Mouse (Mus musculus) urinary bladder, adult 18-20 months (tissue): ENCODE measurements around the gene Tex29.

Source experiments
- DNase-seq, 2 experiments: peaks; one replicate each; pipeline ENCODE4 v3.0.0; 2022; ENCODE audit warnings: low spot score in 2 of 2, mixed read lengths in 2 of 2

Tex29 gene

DNA sequence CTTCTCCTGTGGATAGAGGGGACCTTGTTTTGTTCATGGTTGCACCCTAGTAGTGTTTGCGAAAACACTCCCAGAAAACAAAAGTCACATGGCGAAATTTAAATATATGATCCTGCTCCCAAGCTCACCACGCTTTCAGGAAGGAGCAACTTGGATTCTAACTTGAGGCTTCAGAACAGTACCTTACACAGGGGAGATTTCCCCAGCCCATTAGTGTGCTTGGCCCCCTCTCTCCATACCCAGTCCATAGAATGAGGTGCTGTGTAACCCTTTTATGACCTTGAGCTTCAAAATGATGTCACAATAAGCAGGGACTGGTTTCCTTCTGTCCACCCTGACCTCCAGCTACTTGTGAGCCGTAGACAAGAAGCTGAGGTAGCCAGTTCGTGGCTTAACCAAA lies at the start of gene Tex29:
TSS of gene Tex29 (plus strand) at position 301 of the 400 bp plus-strand sequence.
- DNase-seq: no peak

DNA sequence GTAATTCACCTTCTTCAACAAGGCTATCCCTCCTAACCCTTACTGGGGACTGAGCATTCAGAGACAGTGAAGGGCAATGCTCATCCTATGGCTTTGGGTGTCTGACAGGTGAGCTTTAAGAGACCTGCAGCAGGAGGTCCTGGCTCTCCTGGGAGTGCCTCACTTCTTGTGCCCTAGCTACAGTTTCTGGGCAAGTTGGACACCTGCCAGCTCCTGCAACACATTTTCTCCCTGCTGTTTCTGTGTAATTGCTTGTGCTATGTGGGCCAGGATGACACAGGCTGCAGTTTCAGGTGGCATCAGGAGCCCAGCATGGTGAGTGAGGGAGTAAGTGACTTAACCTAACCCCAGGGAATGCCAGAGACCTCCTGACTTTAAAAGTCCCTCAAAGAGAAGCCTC lies 45.3 kb upstream of the Tex29 start:
- no peak for DNase-seq

DNA sequence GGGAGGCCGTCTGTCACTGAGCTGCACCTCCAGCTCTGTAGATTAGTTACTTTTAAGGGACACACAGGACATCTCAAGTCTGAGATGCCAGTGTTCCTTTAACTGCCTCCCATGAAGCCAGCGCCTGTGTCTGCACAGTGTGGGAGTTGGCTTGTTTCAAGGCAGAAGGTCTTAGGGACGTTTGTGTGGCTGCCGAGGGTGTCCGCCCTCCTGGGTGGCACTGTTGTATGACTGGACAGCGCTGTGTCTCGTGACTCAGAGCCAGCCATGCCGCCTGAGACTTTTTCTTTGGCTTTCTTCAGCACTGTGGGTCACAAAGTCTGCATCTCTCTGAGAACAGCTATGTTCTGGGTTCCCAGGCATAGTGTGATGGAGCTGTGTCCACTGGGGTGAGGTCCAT lies 43.1 kb upstream of the Tex29 start:
- no peak for DNase-seq

DNA sequence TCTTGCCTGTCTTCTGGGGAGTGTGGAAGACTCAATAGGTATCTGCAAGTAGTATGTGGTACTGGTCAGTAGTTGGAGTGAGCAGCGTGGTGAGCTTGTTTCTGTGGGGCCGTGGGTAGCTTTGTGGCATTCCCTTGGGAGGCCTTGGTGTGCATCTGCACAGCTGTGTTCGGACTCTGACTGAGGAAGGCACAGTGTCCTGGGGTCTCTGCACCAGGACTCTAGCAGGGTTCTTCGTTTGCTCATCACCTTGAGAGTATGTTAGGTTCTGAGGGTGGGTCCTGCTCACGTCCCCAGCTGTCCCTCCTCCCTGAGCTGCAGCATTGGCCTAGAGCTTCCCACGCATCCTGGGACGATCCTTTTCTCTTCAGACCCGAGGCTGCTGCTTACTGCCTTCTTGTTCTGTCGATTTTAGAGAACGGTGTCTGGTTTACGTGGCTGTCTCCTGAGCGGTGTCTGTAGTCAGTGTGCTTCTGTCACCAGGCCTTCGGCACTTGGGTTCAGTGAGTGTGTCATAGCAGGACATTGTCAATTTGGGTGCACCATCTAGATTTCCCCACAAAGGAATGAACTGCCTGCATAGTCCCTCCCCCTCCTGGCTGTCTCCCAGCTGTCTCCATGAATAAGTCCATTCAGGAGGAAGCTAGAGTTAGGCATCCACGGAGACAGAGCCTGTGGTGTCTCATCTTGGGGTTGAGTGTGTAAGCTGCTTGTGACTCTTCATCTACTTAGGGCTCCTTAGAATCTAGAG lies 42.4 kb upstream of the Tex29 start:
- no peak for DNase-seq

DNA sequence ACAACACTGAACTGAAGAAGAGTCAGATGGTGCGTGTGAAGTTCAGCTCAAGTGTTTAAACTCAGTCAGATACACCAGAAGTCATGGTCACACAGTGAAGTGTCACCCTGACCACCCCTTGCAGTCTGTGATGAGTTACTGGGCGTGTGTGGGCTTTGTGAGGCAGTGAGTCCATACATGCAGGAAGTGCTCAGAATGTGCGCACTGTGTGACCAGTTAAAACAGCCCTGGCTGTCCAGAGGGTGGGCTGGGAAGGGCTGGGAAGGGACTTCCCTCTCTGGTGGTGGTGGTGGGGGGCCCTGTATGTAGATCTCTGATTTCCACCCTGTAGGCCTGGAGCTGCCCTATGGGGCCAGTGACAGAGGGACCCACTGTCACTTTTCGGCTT lies 41.8 kb upstream of the Tex29 start:
- no peak for DNase-seq

DNA sequence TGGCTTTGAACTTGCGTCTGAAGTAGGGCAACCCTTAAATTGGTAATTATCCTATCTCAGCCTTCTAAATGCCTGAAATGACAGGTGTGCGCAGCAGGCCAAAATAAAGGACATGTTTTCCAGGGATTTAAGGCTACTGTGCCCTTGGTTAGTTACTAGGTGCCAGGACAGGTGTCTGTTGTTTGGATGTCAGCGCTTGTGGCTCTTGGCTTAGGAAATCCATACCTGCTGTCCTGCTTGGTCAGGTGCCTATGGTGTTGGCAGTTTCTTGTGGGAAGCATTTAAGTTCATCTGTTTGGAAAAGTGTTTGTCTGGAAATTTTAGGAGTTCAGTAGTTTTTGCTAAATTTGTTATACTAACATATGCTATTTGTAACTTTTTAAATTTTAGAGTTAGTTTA lies 41.2 kb upstream of the Tex29 start:
- no peak for DNase-seq

DNA sequence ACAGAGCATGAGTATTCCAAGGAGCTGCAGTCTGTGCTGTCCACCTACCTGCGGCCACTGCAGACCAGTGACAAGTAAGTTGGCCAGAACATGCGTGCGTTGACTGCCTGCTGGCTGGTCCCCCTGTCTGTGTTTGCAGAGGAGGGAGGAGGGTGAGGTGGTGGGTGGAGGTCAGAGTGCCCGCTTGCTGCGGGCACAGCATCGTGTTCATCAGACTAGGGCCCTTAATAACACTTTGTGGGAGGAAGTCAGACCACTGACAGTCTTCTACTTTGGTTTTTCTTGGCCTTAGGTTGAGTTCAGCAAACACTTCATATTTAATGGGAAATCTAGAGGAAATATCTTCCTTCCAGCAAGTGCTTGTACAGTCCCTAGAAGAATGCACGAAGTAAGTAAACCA lies 39.8 kb upstream of the Tex29 start:
- no peak for DNase-seq

DNA sequence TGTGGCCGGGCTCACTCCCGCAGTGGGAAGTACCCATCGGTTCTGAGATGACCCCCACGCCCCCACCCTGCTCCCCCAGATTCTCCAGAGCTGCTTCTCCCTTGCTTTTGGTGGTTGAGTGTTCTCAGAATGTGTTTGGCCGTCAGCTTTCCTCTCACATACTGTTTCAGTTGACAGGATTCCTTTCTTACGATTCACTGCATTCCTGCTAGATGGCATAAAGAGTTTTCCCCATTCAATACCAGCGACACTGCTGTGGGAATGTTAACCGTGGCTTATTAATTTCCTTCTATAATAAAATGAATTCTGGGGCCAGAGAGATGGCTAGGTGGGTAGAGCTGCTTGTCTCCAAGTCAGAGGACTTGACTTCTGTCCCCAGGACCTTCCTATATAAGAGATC lies 38.7 kb upstream of the Tex29 start:
- no peak for DNase-seq

DNA sequence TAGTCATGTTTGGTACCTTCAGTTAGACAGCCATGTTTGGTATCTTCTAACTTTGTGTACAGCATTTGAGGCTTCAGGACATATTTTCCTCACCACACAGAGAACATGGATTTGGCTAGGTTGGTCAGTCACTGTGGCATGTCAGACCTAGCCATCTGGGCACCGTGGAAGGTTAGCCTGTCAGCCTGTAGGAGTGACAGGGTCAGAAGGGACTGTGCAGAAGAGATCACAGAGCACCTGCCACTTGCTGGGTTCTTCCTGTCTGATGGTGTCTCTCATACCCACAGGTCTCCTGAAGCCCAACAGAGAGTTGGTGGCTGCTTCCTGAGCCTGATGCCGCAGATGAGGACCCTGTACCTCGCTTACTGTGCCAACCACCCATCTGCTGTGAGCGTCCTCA lies 35.4 kb upstream of the Tex29 start:
- no peak for DNase-seq

DNA sequence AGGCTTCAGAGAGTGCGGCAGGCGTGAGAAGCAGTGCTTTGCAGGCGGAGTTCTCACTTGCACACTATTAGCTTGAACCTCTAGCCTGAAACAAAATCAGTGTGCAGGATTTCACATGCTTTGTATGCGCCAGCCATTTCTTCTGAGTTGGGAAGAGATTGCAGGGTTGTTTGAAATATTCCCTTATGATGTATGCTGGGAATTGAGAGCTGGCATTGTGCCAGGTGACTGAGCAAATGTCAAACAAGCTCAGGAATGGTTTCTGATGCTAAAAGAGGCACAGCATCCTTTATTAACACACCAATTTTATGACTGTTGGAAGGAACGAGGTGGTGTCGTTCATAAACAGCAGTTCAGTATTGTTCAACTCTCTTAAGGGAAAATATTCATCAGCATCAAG lies 34.0 kb upstream of the Tex29 start:
- DNase-seq: no peak

DNA sequence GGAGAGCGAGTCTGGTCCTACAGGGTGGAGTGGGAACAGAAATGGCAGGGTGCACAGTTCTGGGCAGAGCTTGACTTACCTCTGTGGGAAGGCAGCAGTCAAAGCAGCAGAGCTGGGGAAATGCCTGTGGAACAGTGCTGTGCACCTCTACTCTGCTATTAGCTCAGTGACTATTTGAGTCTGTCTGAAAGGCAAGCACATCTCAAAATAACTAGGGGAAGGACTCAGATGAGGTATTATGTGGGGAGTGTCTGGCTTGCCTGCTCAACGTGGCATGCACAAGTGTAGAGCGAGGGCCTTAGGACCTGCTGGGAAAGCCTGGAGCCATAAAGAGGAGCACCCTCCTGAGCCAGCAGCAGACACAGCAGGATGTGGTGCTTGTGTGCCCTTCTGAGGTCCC lies 32.9 kb upstream of the Tex29 start:
- DNase-seq: no peak

DNA sequence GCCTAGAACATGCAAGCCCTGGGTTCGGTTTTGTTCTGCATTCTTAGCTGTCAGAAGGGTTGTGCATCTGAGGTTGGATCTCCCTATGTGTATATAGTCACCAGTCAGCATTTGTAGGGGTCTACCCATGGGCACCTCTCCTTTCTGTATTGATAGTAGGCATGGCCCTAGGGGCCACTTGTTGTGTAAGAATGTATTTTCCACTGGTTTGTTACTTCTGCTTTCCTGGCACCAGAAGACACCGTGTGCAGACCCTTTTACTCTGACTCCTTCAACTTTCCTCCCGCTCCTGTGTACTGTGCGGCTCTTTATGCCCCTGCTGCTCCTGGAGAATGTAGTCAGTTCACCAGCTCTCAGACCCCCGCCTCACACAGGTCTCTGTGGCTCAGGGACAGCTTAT lies 32.2 kb upstream of the Tex29 start:
- DNase-seq: no peak

DNA sequence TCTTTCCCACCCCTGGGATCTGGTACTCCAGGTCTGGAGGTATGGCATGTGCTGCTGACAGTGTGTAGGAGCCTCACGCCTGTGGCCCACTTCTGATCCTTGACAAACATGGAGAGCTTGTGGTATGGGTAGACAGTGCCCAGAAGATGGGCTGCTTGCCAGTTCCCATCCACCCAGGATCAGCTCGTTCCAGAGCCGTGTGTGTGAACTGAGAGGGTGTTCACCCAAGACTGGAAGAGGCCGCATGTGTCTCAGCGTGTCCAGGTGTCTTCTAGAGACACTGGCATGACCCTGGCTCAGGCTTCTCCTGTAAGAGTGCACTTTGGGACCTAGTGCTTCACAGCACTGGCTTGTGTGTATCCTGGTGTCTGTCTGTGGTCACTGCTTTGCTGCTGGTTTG lies 29.8 kb upstream of the Tex29 start:
- DNase-seq: no peak

DNA sequence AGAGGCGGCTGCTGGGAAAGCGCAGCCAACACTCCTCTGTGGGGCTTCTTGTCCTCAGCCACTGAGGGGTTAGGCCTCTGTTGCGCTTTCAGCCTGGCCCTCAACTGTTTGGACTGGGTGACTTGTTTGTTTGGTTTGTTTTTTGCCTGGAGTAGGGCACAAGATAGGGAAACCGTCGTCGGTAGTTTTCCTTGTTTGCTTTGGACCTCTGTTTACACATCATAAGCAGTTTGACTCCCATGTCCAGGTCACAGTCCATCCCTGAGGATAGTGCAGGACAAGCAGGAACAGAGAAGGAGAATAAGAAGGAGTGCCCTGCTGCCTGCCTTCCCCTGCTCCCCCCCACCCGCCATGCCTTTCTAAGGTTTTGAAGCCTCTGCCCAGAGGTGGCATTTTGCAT lies 26.5 kb upstream of the Tex29 start:
- DNase-seq: no peak

DNA sequence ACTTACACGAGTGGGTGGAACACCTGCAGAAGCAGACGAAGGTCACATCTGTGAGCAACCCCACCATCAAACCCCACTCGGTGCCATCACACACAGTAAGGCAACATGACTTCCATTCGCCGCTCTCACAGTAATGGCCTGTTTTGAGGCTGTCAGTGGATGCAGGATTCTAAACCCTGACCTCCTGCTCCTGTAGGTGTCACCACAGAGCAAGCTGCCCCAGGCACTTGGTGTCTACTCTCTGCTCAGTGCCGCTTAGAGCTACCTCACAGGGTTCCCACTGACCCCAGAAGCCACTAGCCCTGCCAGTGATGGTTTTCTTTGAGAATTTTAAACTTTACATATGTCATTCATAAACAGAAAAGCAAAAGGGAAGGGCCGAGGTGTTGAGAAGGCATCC lies 25.1 kb upstream of the Tex29 start:
- no peak for DNase-seq

DNA sequence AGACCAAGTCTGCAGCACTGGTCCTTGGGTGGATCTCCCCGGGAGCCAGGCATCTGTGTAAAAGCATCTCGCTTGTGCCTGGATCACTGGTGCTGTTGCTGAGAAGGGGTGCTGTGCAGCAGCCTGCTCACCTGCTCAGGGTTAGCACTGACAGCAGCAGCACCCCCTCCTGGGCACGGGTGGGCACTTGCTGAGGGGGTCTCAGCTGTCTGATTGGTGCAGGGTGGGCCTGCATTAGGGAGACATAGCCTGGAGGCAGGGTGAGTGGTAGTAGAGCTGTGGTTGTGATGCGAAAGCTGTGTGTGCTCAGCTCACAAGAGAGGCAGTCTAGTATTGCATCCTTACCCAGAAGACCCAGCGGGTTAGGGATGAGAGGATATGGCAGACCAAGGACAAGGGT lies 20.1 kb upstream of the Tex29 start:
- DNase-seq: no peak

DNA sequence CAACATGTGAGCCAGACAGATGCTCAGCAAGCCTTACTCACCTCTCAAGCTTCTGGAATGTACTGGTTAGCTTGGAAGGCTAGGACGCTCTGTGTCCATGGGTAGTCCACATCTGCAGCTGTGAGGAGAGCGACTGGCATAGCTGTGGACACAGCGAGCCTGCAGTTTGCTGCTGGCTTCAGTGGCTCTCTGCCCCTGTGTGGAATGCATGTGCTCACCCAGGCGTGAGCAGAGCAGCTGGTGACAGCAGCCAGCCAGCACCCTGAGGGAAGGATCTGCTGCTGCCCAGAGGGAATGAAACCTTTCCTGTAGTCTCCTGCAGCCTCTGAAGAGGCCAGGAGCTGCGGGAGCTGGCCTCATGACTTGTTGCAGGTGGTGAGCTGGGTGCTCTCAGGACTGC lies 19.7 kb upstream of the Tex29 start:
- DNase-seq: no peak

DNA sequence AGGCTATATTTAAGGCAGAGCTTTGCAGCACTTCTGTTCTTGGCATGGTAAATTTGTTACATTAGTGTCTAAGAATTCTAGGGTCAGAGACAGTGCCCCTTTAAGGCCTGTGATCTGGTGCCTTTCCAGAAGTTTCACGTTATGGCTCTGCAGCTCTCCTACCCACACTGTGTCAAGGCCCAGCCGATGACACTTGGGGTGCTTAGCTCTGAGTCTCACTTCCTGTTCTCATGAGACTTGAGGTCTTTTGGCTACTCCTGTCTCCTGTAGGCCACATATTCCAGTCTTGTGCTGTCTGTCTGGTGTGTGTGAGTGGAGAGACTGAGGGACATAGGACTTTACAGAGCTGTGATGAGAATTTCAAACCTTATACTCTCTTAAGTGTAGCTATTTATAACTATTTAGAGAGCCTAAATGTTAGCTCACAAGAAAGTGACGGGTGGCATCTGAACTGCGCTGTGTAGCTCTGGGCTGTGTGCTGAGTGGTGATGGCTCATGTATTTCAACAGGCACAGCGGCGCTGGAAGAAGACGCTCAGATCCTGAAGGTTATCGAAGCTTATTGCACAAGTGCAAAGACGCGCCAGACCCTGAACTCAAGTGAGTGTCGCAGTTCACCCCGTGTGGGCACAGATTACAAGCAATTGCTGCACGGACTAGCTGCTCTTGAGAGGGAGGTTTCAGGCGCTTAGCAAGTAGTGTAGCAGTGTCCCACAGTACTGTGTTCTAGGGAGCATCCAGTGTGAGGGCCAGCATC lies 18.6 kb upstream of the Tex29 start:
- DNase-seq: no peak

DNA sequence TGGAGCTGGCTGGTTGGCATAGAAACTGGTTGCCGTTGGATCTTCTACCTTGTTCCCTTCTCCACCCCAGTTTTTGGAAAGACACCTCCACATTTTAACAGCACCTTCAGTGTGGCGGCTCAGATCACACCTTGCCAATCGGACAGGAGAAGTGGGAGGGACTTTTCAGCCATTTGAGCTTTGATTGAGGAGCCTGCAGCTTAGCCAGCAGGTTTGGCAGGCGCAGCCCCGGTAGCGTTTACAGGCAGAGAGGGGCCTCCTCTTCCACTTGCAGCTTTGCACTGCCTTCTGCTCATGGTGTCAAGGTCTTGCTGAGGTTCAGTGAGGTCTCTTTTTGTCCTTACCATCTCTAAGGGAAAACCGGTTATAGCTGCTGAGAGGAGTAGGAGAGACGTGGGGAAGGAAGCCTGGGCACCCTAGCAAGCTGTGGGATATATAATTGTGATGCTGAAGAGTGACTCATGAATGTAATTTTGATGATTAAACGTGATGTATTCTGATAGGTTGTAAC lies 17.7 kb upstream of the Tex29 start:
- DNase-seq: no peak

DNA sequence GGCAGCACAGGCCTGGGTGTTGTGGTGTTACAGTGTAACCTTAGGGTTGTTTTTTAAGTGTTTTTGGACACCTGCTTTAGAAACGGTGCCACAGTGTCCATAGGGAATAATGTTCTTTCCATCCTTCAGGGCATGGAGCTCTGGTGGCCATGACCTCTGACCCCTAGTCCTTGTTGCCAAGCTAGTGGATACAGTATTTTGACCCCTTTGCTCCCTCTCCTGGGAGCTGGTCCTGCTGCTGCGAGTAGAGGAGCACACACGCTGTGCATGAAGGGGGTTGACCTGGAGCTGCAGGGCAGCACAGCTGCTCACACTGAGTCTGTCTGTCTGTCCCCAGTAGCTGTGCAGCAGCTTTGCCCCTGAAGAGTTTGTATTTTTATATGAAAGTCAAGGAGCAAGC lies 14.5 kb upstream of the Tex29 start:
- DNase-seq: no peak

DNA sequence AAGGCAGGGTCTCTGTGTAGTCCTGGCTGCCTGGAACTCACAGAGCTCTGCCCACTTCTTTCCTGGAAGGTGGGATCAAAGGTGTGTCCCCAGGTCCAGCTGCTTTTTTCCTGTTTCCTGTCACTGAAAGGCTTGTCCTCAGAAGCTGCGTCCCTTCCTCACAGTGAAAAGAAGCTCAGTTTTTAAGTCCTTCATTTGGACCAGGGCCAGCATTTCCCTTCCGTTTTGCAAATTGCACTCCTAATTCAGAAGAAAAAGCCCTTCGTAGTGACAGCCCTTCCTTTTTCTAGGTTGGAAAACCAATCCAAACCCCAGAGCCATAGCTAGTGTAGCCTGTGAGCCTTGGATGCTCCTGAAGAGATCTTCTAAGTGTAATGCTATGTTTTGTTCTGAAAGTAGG lies 13.0 kb upstream of the Tex29 start:
- DNase-seq: no peak

DNA sequence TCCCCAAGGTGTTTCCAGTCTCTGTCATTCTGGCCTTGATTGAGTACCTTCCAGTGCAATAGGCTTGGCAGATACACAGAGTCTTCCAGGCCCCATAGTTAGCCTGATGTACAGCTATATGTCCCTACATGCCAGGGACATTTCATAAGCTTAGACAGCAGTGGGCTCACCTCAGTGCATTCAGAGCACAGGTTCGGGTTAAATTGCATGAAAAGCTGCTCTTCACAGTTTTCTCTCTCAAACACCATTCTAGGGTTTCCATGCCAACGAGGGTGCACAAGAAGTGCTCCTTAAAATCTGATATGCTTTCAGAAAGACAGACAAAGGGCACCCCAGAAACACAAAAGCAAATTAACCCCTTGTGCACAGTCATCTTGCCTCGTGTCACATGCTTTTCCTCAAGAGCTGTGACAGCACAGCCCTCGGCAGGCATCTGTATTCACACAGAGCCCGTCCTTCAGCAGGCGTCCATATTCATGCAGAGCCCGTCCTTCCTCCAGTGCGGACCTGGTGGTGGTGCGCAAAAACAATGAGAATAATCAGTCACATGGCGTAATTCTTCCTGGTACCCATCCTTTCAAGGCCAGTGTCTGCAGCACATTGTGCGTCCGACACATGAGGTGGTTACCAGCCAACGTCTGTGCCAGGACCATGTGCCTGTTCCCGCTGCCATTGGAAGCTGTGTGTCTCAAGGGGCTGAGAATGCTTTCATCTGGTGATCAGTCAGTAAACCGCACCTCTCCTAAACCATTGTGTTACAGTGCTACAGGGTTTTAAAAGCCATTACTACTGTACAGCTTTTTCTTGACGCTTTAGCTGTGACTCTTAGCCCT lies 9.8 kb upstream of the Tex29 start:
- no peak for DNase-seq

DNA sequence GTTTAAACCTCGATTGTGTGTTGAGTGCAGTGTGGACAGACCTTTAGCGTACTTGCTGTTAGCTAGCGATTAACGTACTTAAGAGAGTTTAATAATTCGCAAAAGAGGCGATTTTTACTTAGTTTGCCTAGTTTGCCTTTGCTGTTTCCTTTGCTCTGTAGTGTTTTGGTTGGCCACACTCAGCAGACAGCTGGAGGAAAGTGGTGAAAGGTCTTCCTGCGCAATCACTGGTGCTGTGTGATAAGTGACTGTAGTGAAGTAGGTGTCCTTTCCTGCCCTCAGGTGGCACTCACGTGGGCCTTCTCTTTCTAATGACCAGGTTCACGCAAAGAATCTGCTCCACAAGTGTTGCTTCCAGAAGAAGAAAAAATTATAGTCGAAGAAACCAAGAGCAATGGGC lies 9.1 kb upstream of the Tex29 start:
- no peak for DNase-seq
